Mouse (Mus musculus): ENCODE measurements around the gene Ccng2. TPM values are rescaled to one million over a fixed set of nuclear protein-coding genes. Genes with fewer than 3 reads are reported as not detected.

Ccng2 gene
- 267 TPM for polyA plus RNA-seq (2014; fragmentation: Illumina TruSeq; extraction: RNeasy Lipid Tissue Mini Kit (QIAGEN cat#74804); ENCODE audit: low read depth, low replicate concordance)

GRCm38 (mm10) chr5:93266883-93267704 is at the start of gene Ccng2:
Gene Ccng2 (plus strand): TSS chr5:93267257.

Other genes starting within 250 kb of the Ccng2 start
- gene Sowahb, start 222.2 kb upstream of the Ccng2 start, polyA plus RNA-seq (2014; fragmentation: Illumina TruSeq; extraction: RNeasy Lipid Tissue Mini Kit (QIAGEN cat#74804); ENCODE audit: low read depth, low replicate concordance), result 10.6 TPM
- 26.5 TPM for gene Sept11, start 173.8 kb upstream of the Ccng2 start, polyA plus RNA-seq (2014; fragmentation: Illumina TruSeq; extraction: RNeasy Lipid Tissue Mini Kit (QIAGEN cat#74804); ENCODE audit: low read depth, low replicate concordance)
- gene Ccni, start 60.8 kb upstream of the Ccng2 start, polyA plus RNA-seq (2014; fragmentation: Illumina TruSeq; extraction: RNeasy Lipid Tissue Mini Kit (QIAGEN cat#74804); ENCODE audit: low read depth, low replicate concordance), result 886 TPM
- 3.2 TPM for gene 2010109A12Rik, start 60.7 kb upstream of the Ccng2 start, polyA plus RNA-seq (2014; fragmentation: Illumina TruSeq; extraction: RNeasy Lipid Tissue Mini Kit (QIAGEN cat#74804); ENCODE audit: low read depth, low replicate concordance)